Mouse (Mus musculus) lung, postnatal 0 days (tissue): ENCODE measurements around the gene Ucp3. TPM values are rescaled to one million over a fixed set of nuclear protein-coding genes. Genes with fewer than 3 reads are reported as not detected.
A peak's percentile ranks its signal among the peaks of the same experiment; 100 is the strongest.

Experiments
- ATAC-seq: fragments of 200-750 bp; cut with Nextera tagmentation; 2 replicates; pipeline ENCODE4 v1.8.0; 2017; ENCODE audit warnings: moderate library complexity
- DNase-seq: peaks from one replicate; pipeline ENCODE4 v3.0.0-alpha.2; 2016; ENCODE audit warnings: low spot score
- H3K27ac ChIP-seq: fragments of 300-500 bp; sonication (generic); 2 replicates; pipeline ENCODE4 v1.5.1; 2014; ENCODE audit warnings: antibody characterized with exemption, mild to moderate bottlenecking, low read length, mixed read lengths
- H3K27me3 ChIP-seq: fragments of 300-500 bp; sonication (generic); replicated peaks from 2 replicates; pipeline ENCODE4 v1.6.1; 2014; ENCODE audit warnings: low read length, mixed read lengths; ENCODE audit not compliant: insufficient read depth
- H3K36me3 ChIP-seq: fragments of 300-500 bp; sonication (generic); 2 replicates; pipeline ENCODE4 v1.6.1; 2014; ENCODE audit warnings: low read length, mixed read lengths; ENCODE audit not compliant: insufficient read depth
- H3K4me1 ChIP-seq: fragments of 300-500 bp; sonication (generic); 2 replicates; pipeline ENCODE4 v1.6.1; 2014; ENCODE audit warnings: antibody characterized with exemption, low read depth, low read length, mixed read lengths; ENCODE audit not compliant: insufficient read depth
- H3K4me2 ChIP-seq: fragments of 300-500 bp; sonication (generic); replicated peaks from 2 replicates; pipeline ENCODE4 v1.6.1; 2014; ENCODE audit warnings: low read depth, mild to moderate bottlenecking, low read length, moderate library complexity, mixed read lengths
- H3K4me3 ChIP-seq: fragments of 300-500 bp; sonication (generic); 2 replicates; pipeline ENCODE4 v1.5.1; 2014; ENCODE audit warnings: low read depth, low read length
- H3K9ac ChIP-seq: fragments of 300-500 bp; sonication (generic); replicated peaks from 2 replicates; pipeline ENCODE4 v1.6.1; 2014; ENCODE audit warnings: low read depth, mild to moderate bottlenecking
- H3K9me3 ChIP-seq: fragments of 300-500 bp; sonication (generic); 2 replicates; pipeline ENCODE4 v1.6.1; 2016; ENCODE audit warnings: low read length, mixed read lengths
- CTCF ChIP-seq: IDR thresholded peaks from 2 replicates; pipeline ENCODE4 v1.5.1; 2016; ENCODE audit warnings: antibody characterized with exemption, mild to moderate bottlenecking
- EP300 ChIP-seq: IDR thresholded peaks from 2 replicates; pipeline ENCODE4 v1.6.1; 2016; ENCODE audit warnings: antibody characterized with exemption, mild to moderate bottlenecking, control low read depth
- WGBS: fragments of 180-500 bp; shearing (Covaris S2); extraction: QIAGEN DNeasy Blood & Tissue Kit; methylation state at CpG from one replicate; pipeline ENCODE4 v1.1.7; 2014; 5-methylcytosine and 5-hydroxymethylcytosine counted together
- polyA plus RNA-seq: library from polyadenylated mRNA; unstranded; fragments of >200 nt; fragmentation: Nextera tagmentation; extraction: Ambion mirVana; gene quantifications from 2 replicates; pipeline ENCODE4 v1.2.1, GENCODE M21; 2015

The Ucp3 gene
- polyA plus RNA-seq, 1 experiment from 2014 or later, result 0.08 TPM

GRCm38 (mm10) chr7:100468761-100469160, 4.0 kb upstream of the Ucp3 start:
- no peak overlapping the region for H3K27ac ChIP-seq
- no peaks in the 10 kb centered on the region for H3K27me3 ChIP-seq
- H3K9me3 ChIP-seq, result no peaks in the 10 kb centered on the region
- TF ChIP-seq CTCF, result no peak
- no peak for TF ChIP-seq EP300
- H3K9ac ChIP-seq, result no peak overlapping the region
- 86% methylated on average over 6 of the region's 6 CpGs for WGBS
- H3K36me3 ChIP-seq, result peaks cover 4% of the 10 kb centered on the region; the same call in 1 of the 2 replicates
- peaks cover 18% of the 10 kb centered on the region for H3K4me1 ChIP-seq
- DNase-seq (no peak), ATAC-seq (no peak)
- no peak overlapping the region for H3K4me3 ChIP-seq
- no peak overlapping the region for H3K4me2 ChIP-seq

GRCm38 (mm10) chr7:100469502-100469901, 3.3 kb upstream of the Ucp3 start:
- Histone ChIP-seq H3K4me3 (no peak overlapping the region), H3K4me1 (peaks cover 17% of the 10 kb centered on the region), H3K4me2 (no peak overlapping the region), H3K27ac (no peak overlapping the region), H3K36me3 (peaks cover 4% of the 10 kb centered on the region; the same call in 1 of the 2 replicates), H3K9ac (no peak overlapping the region), H3K9me3 (no peaks in the 10 kb centered on the region), H3K27me3 (no peaks in the 10 kb centered on the region)
- 90% methylated on average over 1 of the region's 1 CpGs for WGBS
- ATAC-seq (no peak), DNase-seq (no peak)
- TF ChIP-seq EP300, result no peak
- TF ChIP-seq CTCF, result no peak

GRCm38 (mm10) chr7:100470796-100471406, 1.9 kb upstream of the Ucp3 start:
- no peak overlapping the region for H3K4me3 ChIP-seq
- no peak for TF ChIP-seq EP300
- TF ChIP-seq CTCF, result no peak
- ATAC-seq (no peak), DNase-seq (no peak)
- H3K27ac ChIP-seq, result no peak overlapping the region
- no peak overlapping the region for H3K4me2 ChIP-seq
- no peak overlapping the region for H3K9ac ChIP-seq
- peaks cover 9% of the 10 kb centered on the region; the same call in 1 of the 2 replicates for H3K4me1 ChIP-seq
- H3K27me3 ChIP-seq, result no peaks in the 10 kb centered on the region
- peaks cover 4% of the 10 kb centered on the region; the same call in 1 of the 2 replicates for H3K36me3 ChIP-seq
- 83% methylated on average over 11 of the region's 11 CpGs for WGBS
- H3K9me3 ChIP-seq, result no peaks in the 10 kb centered on the region

- peaks cover 6% of the 10 kb centered on the region; the same call in 1 of the 2 replicates for H3K4me1 ChIP-seq
- TF ChIP-seq EP300 (no peak), CTCF (no peak)
- no peak overlapping the region for H3K27ac ChIP-seq
- H3K27me3 ChIP-seq, result no peaks in the 10 kb centered on the region
- H3K4me2 ChIP-seq, result no peak overlapping the region
- ATAC-seq, result no peak
- 74% methylated on average over 1 of the region's 1 CpGs for WGBS
- no peaks in the 10 kb centered on the region for H3K9me3 ChIP-seq
- no peak overlapping the region for H3K9ac ChIP-seq
- no peak overlapping the region for H3K4me3 ChIP-seq
- no peak for DNase-seq
- H3K36me3 ChIP-seq, result peaks cover 4% of the 10 kb centered on the region; the same call in 1 of the 2 replicates
Observed at GRCm38 (mm10) chr7:100471407-100471797, 1.4 kb upstream of the Ucp3 start.

- H3K36me3 ChIP-seq, result peaks cover 4% of the 10 kb centered on the region; the same call in 1 of the 2 replicates
- no peak overlapping the region for H3K4me2 ChIP-seq
- DNase-seq, result no peak
- no peaks in the 10 kb centered on the region for H3K27me3 ChIP-seq
- ATAC-seq, result no peak
- H3K4me1 ChIP-seq, result peaks cover 6% of the 10 kb centered on the region; the same call in 1 of the 2 replicates
- no peak overlapping the region for H3K4me3 ChIP-seq
- 64% methylated on average over 9 of the region's 9 CpGs for WGBS
- H3K9me3 ChIP-seq, result no peaks in the 10 kb centered on the region
- H3K27ac ChIP-seq, result no peak overlapping the region
- no peak for TF ChIP-seq CTCF
- no peak for TF ChIP-seq EP300
- no peak overlapping the region for H3K9ac ChIP-seq
Observed at GRCm38 (mm10) chr7:100473846-100474454, 1.2 kb downstream of the Ucp3 start.

GRCm38 (mm10) chr7:100474680-100475079, 1.9 kb downstream of the Ucp3 start:
- TF ChIP-seq EP300, result no peak
- no peak for TF ChIP-seq CTCF
- Histone ChIP-seq H3K27me3 (no peaks in the 10 kb centered on the region), H3K4me3 (no peak overlapping the region), H3K4me2 (no peak overlapping the region), H3K27ac (peak overlapping the region; percentile 62), H3K36me3 (no peaks in the 10 kb centered on the region), H3K9ac (no peak overlapping the region), H3K4me1 (peaks cover 6% of the 10 kb centered on the region; the same call in 1 of the 2 replicates), H3K9me3 (no peaks in the 10 kb centered on the region)
- peak; percentile 68 for DNase-seq
- peak; percentile 79 for ATAC-seq
- WGBS, result 54% methylated on average over 1 of the region's 1 CpGs
